Mouse (Mus musculus): Measurements from ENCODE around the gene 4930469K13Rik.

Gene 4930469K13Rik

DNA sequence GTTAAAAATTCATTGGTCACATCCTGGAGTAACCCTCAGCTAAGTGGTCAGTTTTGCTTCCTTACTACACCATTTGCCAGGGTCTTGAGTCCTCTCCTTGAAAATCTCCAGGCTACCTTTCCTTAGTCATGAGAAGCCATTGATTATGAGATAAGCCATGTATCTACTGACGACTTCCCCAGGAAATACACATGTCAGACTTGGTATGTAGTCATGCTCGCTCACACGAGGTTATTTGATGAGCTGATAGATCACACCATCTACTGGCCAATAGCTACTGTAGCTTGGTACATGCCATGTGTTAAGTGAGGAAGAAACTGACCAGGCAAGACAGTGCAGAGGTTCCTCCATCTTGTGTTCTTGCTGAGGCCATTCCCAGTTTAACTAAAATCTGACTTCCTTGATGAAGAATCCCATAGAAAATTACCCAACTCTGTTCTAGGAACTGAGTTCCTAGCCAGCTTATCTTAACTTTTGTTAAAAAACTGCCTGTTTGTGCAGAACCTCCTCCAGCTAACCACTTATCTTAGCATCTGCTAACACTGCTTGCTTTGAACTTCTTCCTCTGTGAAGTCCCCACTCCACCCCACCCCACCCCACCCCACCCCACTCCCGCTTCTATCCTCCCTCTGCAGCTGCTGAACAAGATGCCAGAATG lies 158.8 kb downstream of the 4930469K13Rik start:
- DNase-seq (ENCODE audit: low spot score) = no peak

DNA sequence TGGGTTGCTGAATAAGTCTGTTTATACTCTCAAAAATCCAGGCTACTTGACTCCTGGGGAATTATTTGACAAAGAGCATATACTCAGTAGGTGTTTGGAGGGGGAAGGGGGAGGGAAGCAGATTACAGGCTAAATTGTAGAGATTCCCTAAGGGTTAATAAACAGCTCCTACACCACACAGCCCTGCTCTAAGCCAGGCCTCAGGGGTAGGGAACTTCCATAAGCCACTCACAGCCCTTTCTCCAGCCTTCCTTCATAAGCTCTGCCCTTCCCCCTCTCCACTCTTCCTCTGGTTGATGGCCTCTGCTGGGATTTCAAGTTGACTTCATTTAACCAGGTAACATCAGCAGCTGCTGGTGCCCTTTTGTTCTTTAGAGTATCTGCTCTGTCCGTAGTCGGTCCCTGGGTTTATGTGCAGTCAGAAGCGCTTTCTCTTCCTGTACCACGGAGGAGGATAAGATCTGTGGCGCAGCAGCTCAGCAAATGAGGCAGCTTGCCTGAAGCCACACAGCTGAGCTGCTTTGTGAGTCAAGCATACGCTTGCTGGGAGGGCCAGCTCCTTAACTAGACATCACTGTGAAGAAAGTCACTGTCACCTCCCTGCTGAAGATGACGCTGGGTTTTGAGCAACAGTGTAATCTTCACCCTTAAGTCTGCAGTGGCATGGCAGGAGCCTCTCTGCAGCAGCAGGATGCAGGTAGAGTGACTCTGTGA lies 159.6 kb downstream of the 4930469K13Rik start:
- no peak for DNase-seq (ENCODE audit: low spot score)

DNA sequence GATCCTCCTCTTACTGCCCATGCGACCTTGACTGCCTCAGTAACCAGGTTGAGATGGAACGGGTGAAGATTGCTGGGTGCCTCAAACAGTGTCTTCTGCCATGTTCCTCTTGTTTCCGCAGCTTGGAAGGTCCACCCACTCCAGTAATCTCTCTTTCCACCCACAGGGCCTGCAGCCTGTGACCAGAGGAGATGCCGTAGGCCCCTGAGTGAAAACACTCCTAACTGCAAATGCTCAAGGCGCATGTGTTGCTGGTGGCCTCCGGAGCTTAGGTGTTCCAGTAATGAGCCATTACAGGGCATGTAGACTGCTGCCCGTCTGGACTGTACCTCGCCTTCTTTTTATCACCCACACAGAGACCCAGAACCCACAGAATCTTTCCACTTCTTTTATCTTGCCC lies 160.7 kb downstream of the 4930469K13Rik start:
- DNase-seq (ENCODE audit: low spot score) = no peak

DNA sequence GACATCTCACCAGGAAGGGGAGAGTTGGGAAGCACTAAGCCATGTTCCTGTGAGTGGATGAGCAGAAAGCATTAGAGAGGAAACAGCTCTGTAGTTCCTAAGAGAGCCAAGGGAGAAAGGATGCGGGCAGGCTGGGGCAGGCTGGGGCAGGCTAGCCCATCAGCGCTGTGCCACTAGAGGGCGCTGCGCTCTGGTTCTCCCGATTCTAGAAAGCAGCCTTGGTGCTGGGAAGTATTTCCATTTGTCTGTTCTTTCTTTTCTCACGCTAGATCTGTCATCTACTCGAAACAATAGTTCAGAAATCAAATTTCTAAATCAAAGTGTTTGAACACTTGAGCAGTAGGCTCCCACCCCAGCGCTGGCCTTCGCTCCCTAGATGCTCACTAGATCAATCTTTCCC lies 164.1 kb downstream of the 4930469K13Rik start:
- DNase-seq (ENCODE audit: low spot score) = no peak

DNA sequence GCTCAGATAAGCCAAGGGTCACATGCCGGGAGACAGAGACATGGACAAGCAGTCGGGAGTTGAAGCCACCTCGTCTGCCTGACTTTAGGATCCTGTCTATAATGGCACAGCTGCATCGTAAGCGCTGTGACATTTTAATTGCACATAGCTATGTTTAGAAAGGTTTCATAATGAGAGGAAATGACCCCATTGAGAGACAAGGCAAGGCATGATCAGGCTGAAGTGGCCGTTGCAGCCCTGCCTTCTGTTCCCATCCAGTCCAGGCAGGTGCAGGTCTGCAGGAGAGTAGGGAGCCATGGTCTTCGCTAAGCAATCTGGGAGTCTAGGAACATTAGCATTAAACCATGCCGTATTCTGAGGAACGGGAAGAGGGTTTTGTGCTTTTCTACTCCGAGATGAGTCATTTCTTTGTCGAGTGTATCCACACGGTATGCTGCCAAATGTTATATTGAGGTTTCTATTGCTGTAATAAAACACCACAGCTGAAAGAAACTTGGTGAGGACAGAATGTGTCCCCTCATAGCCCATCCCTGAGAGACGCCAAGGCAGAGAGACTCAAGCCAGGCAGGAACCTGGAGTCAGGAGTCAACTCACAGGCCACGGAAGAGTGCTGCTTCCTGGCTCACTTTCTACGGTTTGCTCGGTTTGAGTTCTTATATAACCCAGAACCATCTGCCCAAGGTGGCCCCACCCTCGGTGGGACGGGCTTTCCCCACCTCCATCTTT lies 165.8 kb downstream of the 4930469K13Rik start:
- no peak for DNase-seq (ENCODE audit: low spot score)

DNA sequence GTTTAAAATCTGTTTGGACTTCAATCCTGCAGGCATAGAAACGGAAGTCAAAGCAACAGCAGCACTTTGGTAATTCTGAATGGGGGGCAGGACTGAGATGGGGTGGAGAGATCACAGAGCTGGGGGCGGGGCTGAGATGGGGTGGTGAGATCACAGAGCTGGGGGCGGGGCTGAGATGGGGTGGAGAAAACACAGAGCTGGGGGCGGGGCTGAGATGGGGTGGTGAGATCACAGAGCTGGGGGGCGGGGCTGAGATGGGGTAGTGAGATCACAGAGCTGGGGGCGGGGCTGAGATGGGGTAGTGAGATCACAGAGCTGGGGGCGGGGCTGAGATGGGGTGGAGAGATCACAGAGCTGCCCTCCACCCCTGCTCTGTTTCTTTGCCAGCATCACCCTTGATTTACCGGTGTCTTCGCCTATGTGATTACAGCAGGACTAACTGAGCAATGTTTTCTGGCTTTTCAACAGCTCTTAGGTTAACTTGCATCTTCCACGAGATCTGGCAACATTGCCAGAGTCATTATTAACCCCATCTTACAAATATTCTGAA lies 166.4 kb downstream of the 4930469K13Rik start:
- peak; percentile 51 for DNase-seq (ENCODE audit: low spot score)

DNA sequence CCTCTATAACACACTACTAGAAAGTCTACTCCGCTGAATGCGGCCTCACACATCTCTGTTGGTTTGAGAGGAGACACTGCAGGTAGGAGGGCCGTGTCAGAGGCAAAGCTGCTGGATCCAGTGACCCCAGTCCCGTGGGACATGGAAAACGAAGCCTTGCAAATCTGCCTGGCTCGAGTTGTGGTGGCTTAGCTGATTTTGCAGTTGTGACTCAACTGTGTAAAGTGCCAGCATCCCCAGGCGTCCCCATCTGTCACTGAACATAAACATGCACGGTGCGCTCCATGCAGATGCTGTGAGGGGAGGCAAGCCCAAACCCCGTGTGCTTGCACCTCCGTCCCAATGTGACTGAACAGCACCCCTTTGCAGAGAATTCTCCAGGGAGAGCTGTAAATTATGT lies 168.9 kb downstream of the 4930469K13Rik start:
- no peak for DNase-seq (ENCODE audit: low spot score)

DNA sequence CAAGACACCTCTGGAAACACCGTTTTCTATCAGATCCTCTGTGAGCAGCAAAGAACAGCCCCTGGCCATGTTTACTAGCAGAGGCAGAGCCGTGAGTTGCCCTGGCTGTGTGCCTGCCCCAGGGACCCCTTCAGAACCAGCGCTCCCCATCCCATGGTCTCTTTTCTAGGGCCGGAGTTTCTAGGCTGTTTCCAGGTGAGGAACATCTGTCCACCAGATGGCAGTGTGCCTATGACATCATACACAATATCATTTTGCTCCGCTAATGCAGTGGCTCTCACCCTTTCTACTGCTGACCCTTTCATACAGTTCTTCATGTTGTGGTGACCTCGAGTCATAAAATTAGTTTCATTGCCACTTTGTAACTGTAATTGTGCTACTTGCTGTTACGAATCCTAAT lies 169.7 kb downstream of the 4930469K13Rik start:
- peak; percentile 75 for DNase-seq (ENCODE audit: low spot score)

DNA sequence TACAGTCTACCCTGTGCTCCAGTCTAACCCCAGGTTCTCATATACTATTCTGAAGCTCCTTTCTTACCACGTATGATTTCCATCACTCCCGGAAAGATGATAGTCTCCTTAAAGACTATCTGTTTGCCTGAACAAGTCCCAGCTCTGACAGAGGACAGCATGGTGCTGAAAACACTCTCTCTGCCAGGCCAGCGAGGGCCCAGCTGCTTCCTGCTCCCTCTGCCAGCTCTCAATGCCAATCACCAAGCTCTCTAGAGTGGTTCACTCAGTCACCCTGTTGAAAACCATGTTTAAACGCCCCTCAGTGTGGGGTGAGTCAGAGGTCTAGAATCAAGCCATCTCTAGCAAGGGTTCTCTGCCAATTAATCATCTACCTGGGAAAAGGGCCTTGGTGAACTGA lies 170.5 kb downstream of the 4930469K13Rik start:
- no peak for DNase-seq (ENCODE audit: low spot score)

DNA sequence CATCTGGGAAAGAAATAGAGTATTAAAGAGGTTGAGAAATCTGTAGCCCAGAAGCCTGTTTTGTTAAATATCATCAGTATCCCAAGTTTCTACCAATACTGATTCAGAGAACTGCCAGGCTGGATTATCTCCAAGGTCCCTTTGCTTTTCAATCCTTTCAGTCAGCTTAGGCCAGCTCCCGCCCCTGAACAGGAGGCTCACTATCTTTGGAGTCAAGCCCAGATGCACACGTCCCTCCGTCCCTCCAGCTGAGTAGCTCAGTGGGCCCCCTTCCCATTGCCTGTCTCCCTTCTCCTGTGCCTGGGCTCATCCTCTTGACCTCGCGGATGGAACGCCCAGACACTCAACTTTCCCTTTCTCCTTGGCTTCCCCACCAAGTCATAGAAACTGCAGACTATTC lies 171.0 kb downstream of the 4930469K13Rik start:
- no peak for DNase-seq (ENCODE audit: low spot score)

DNA sequence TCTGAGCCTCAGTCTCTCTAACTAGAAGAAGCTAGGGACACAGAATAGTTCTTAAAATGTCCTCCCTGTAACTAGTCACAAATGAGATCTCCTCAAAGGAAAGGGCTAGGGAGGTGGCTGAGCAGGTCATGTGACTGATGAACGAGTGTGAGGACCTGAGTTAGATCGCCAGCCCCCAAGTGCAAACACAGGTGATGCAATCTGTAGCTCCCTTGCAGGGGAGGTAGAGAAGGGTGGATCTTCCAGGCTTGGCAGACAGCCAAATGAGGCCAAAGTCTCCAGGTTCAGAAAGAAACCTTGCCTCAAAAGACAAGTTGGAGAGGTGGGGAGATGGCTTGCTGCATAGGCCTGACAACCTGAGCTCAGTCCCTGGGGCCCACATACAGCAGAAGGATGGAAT lies 171.8 kb downstream of the 4930469K13Rik start:
- no peak for DNase-seq (ENCODE audit: low spot score)

DNA sequence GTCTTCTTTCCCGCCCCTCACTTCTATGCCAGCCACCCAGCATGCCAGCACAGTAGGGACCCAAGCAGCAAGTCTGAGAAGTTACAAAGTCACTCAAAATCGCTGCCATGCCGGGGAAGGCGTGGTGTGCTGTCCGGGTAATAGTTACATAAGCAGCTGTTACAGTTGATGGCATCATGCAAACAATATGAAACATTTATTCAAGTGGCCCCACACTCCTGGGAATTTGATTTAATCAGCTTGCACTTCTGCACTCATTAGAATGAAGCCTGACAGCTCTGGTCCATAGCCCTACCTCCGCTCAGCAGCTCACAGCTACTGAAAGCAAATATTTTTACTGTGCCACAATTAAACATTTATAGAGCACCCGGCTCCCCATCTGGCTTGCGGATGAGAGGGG lies 172.6 kb downstream of the 4930469K13Rik start:
- DNase-seq (ENCODE audit: low spot score) = no peak

All from retina, embryonic 14.5 days (tissue).